Mouse (Mus musculus): Measurements from ENCODE around the gene Mfn2. TPM values are rescaled to one million over a fixed set of nuclear protein-coding genes. Genes with fewer than 3 reads are reported as not detected.
"Not testable (repeated sequence)": the region's sequence is repeated elsewhere in the genome, so short reads cannot be mapped to it uniquely, and the experiment has no call there.

Gene Mfn2
- polyA plus RNA-seq, 1 experiment, result 25.6 TPM

GRCm38 (mm10) chr4:147878537-147878936 is 26.0 kb downstream of the Mfn2 start:
- Histone ChIP-seq H3K4me3 (ENCODE audit: insufficient read depth, low read length) (no peak overlapping the region), H3K4me1 (ENCODE audit: control insufficient read depth, insufficient read depth, low read length) (no peaks in the 10 kb centered on the region)
- no peak for TF ChIP-seq POLR2A (IDR thresholded peaks at IDR 0.05; ENCODE audit: borderline replicate concordance, low read depth, low read length)
- no peak for TF ChIP-seq CTCF (IDR thresholded peaks at IDR 0.05; ENCODE audit: low read depth, low read length)

GRCm38 (mm10) chr4:147875852-147876575 is 28.5 kb downstream of the Mfn2 start:
- peaks cover 3% of the 10 kb centered on the region; the same call in 1 of the 2 replicates for H3K4me1 ChIP-seq (ENCODE audit: control insufficient read depth, insufficient read depth, low read length)
- no peak for TF ChIP-seq POLR2A (IDR thresholded peaks at IDR 0.05; ENCODE audit: borderline replicate concordance, low read depth, low read length)
- TF ChIP-seq CTCF (IDR thresholded peaks at IDR 0.05; ENCODE audit: low read depth, low read length), result no peak
- H3K27ac ChIP-seq (ENCODE audit: insufficient read depth, low read depth, low read length), result no peak overlapping the region
- no peak overlapping the region for H3K4me3 ChIP-seq (ENCODE audit: insufficient read depth, low read length)

More at GRCm38 (mm10) chr4:147878537-147878936, 26.0 kb downstream of the Mfn2 start:
- no peak overlapping the region for H3K27ac ChIP-seq (ENCODE audit: insufficient read depth, low read depth, low read length)

GRCm38 (mm10) chr4:147869238-147869637 is 35.3 kb downstream of the Mfn2 start:
- peak overlapping the region; percentile 72 for H3K4me3 ChIP-seq (ENCODE audit: insufficient read depth, low read length)
- peaks cover 6% of the 10 kb centered on the region; the same call in 1 of the 2 replicates for H3K4me1 ChIP-seq (ENCODE audit: control insufficient read depth, insufficient read depth, low read length)
- H3K27ac ChIP-seq (ENCODE audit: insufficient read depth, low read depth, low read length), result no peak overlapping the region
- TF ChIP-seq CTCF (IDR thresholded peaks at IDR 0.05; ENCODE audit: low read depth, low read length) (no peak), POLR2A (IDR thresholded peaks at IDR 0.05; ENCODE audit: borderline replicate concordance, low read depth, low read length) (no peak)

GRCm38 (mm10) chr4:147868450-147869031 is 36.0 kb downstream of the Mfn2 start, which contains the start of the genes Miip and Fv1:
TSS of gene Miip (minus strand) at chr4:147868816.
TSS of gene Fv1 (plus strand) at chr4:147868979.
- TF ChIP-seq CTCF (IDR thresholded peaks at IDR 0.05; ENCODE audit: low read depth, low read length) (no peak), POLR2A (IDR thresholded peaks at IDR 0.05; ENCODE audit: borderline replicate concordance, low read depth, low read length) (no peak; the same call in 1 of the 2 replicates)
- H3K27ac ChIP-seq (ENCODE audit: insufficient read depth, low read depth, low read length), result peak within 1 kb of the TSS; percentile 60
- peak within 1 kb of the TSS; percentile 79 for H3K4me3 ChIP-seq (ENCODE audit: insufficient read depth, low read length)
- peaks cover 6% of the 10 kb centered on the region; the same call in 1 of the 2 replicates for H3K4me1 ChIP-seq (ENCODE audit: control insufficient read depth, insufficient read depth, low read length)

GRCm38 (mm10) chr4:147867563-147868449 is 36.7 kb downstream of the Mfn2 start:
- TF ChIP-seq POLR2A (IDR thresholded peaks at IDR 0.05; ENCODE audit: borderline replicate concordance, low read depth, low read length), result peak; percentile 46; the same call in 1 of the 2 replicates
- TF ChIP-seq CTCF (IDR thresholded peaks at IDR 0.05; ENCODE audit: low read depth, low read length), result no peak

GRCm38 (mm10) chr4:147866793-147867192 is 37.7 kb downstream of the Mfn2 start:
- not testable (repeated sequence) for H3K27ac ChIP-seq (ENCODE audit: insufficient read depth, low read depth, low read length); H3K4me3 ChIP-seq (ENCODE audit: insufficient read depth, low read length); H3K4me1 ChIP-seq (ENCODE audit: control insufficient read depth, insufficient read depth, low read length)

More at GRCm38 (mm10) chr4:147867563-147868449, 36.7 kb downstream of the Mfn2 start:
- Histone ChIP-seq H3K4me1 (ENCODE audit: control insufficient read depth, insufficient read depth, low read length) (peaks cover 3% of the 10 kb centered on the region; the same call in 1 of the 2 replicates), H3K27ac (ENCODE audit: insufficient read depth, low read depth, low read length) (peak overlapping the region; percentile 60), H3K4me3 (ENCODE audit: insufficient read depth, low read length) (peak overlapping the region; percentile 79)

- H3K4me1 ChIP-seq (ENCODE audit: control insufficient read depth, insufficient read depth, low read length), result 0 out of 2 replicates have a peak, but pooled peaks cover 3% of the 10 kb centered on the region
- TF ChIP-seq POLR2A (IDR thresholded peaks at IDR 0.05; ENCODE audit: borderline replicate concordance, low read depth, low read length) (no peak), CTCF (IDR thresholded peaks at IDR 0.05; ENCODE audit: low read depth, low read length) (no peak)
- H3K27ac ChIP-seq (ENCODE audit: insufficient read depth, low read depth, low read length), result no peak overlapping the region
- no peak overlapping the region for H3K4me3 ChIP-seq (ENCODE audit: insufficient read depth, low read length)
Measured at GRCm38 (mm10) chr4:147866056-147866455, 38.4 kb downstream of the Mfn2 start.

- TF ChIP-seq CTCF (IDR thresholded peaks at IDR 0.05; ENCODE audit: low read depth, low read length) (no peak), POLR2A (IDR thresholded peaks at IDR 0.05; ENCODE audit: borderline replicate concordance, low read depth, low read length) (no peak)
- 0 out of 2 replicates have a peak, but pooled peaks cover 3% of the 10 kb centered on the region for H3K4me1 ChIP-seq (ENCODE audit: control insufficient read depth, insufficient read depth, low read length)
- no peak overlapping the region for H3K4me3 ChIP-seq (ENCODE audit: insufficient read depth, low read length)
- no peak overlapping the region for H3K27ac ChIP-seq (ENCODE audit: insufficient read depth, low read depth, low read length)
Measured at GRCm38 (mm10) chr4:147865651-147866050, 38.9 kb downstream of the Mfn2 start.

GRCm38 (mm10) chr4:147862051-147862450 is 42.5 kb downstream of the Mfn2 start:
- no peak overlapping the region for H3K27ac ChIP-seq (ENCODE audit: insufficient read depth, low read depth, low read length)
- H3K4me3 ChIP-seq (ENCODE audit: insufficient read depth, low read length), result no peak overlapping the region
- TF ChIP-seq CTCF (IDR thresholded peaks at IDR 0.05; ENCODE audit: low read depth, low read length), result no peak
- TF ChIP-seq POLR2A (IDR thresholded peaks at IDR 0.05; ENCODE audit: borderline replicate concordance, low read depth, low read length), result no peak
- peaks cover 5% of the 10 kb centered on the region; the same call in 1 of the 2 replicates for H3K4me1 ChIP-seq (ENCODE audit: control insufficient read depth, insufficient read depth, low read length)
